Mouse (Mus musculus) gastrocnemius, adult 2 months (tissue): Measurements from ENCODE around the gene Tradd. TPM values are rescaled to one million over a fixed set of nuclear protein-coding genes. Genes with fewer than 3 reads are reported as not detected.
"Not testable (repeated sequence)": the region's sequence is repeated elsewhere in the genome, so short reads cannot be mapped to it uniquely, and the experiment has no call there.

Experiments used
- DNase-seq: peaks from one replicate; pipeline ENCODE4 v3.0.0; 2022
- H3K27ac ChIP-seq: fragments of 200-600 bp; 2 replicates; pipeline ENCODE4 v1.8.1; 2022; ENCODE audit warnings: mild to moderate bottlenecking
- H3K4me3 ChIP-seq: fragments of 200-600 bp; 2 replicates; pipeline ENCODE4 v1.8.1; 2022; ENCODE audit warnings: mild to moderate bottlenecking, moderate library complexity
- CTCF ChIP-seq: fragments of 200-600 bp; IDR thresholded peaks from 2 replicates; pipeline ENCODE4 v1.8.1; 2022; ENCODE audit warnings: antibody characterized with exemption, mild to moderate bottlenecking, moderate library complexity
- intact Hi-C: fragments of 180-260 bp; cut with DNase I; formaldehyde crosslinking; loops from one replicate; pipeline ENCODE4 v1.15.1; 2025
- total RNA-seq, 2 experiments: library from RNA; stranded (reverse); gene quantifications; 2 replicates each; pipeline ENCODE4 v1.2.3; 2021

Gene Tradd
- total RNA-seq, 2 experiments from 2014 or later = 2.4 to 2.9 TPM

DNA sequence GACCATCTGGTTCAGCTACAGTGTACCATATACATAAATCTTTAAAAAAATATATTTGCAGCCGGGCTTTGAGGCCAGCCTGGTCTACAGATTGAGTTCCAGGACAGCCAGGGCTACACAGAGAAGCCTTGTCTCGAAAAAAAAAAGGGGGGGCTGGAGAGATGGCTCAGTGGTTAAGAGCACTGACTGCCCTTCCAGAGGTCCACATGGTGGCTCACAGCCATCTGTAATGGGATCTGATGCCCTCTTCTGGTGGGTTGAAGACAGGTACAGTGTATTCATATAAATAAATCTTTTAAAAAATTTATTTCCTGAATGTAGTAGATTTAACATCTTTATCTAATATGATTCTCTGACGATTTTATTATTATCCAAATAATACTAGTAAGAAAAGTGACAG, 27.4 kb upstream of the Tradd start:
- DNase-seq, intact Hi-C loops, H3K27ac ChIP-seq, H3K4me3 ChIP-seq: not testable (repeated sequence)
- peak; percentile 20; the same call in 1 of the 2 replicates for TF ChIP-seq CTCF

DNA sequence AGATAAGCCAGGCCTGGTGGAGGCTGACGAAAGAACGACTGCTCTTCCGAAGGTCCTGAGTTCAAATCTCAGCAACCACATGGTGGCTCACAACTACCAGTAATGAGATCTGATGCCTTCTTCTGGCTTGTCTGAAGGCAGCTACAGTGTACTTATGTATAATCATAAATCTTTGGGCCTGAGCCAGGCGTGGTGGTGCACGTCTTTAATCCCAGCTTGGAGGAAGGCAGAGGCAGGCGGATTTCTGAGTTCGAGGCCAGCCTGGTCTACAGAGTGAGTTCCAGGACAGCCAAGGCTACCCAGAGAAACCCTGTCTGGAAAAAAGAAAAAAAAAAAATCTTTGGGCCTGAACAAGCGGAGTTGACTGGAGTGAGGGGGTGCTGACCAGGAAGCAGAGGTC, 27.0 kb upstream of the Tradd start:
- H3K4me3 ChIP-seq, H3K27ac ChIP-seq, intact Hi-C loops, DNase-seq: not testable (repeated sequence)

GRCm38 (mm10) chr8:105290554-105291314, 26.3 kb upstream of the Tradd start:
- no peak overlapping the region for H3K27ac ChIP-seq
- intact Hi-C loops = no loop called here
- TF ChIP-seq CTCF = peak; percentile 99
- peak overlapping the region; percentile 78 for H3K4me3 ChIP-seq
- DNase-seq = peak; percentile 93

DNA sequence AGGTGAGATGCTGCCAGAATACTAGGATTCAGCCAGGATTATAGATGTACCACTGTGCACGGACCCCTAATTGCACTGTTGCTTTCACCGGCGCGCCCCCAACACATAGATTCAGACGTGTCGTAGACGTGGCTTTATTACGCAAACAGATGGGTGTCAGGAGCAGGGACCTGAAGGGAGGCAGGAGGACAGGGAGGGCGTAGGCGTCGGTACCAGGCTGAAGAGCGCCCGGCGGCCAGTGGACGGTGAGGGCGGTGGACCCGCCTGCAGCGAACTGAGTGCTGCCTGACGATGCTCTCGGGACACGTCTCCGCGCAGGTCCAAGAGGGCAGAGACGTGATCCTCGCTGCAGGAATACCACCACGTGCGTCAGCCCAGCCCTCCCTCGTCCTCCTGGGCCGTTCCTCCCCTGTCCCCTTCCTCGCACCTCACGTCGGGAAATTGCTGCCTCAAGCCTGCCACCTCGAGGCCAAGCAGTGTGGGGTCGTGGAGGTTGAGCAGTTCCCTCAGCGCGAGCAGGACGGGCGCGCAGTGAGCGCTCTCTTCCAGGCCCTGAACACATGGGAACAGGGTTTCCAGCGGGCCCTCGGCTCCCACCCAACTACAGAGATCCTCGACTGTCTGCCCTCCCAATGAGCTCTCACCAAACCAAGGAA, 25.5 kb upstream of the Tradd start, which contains the start of gene 4931428F04Rik:
Gene 4931428F04Rik, minus strand, starts transcription at position 60 of the 656 bp plus-strand sequence.
- H3K4me3 ChIP-seq = peak within 1 kb of the TSS; percentile 78
- TF ChIP-seq CTCF = peak; percentile 43
- peak within 1 kb of the TSS; percentile 78 for H3K27ac ChIP-seq
- intact Hi-C loops = no loop called here
- DNase-seq = peak; percentile 64

DNA sequence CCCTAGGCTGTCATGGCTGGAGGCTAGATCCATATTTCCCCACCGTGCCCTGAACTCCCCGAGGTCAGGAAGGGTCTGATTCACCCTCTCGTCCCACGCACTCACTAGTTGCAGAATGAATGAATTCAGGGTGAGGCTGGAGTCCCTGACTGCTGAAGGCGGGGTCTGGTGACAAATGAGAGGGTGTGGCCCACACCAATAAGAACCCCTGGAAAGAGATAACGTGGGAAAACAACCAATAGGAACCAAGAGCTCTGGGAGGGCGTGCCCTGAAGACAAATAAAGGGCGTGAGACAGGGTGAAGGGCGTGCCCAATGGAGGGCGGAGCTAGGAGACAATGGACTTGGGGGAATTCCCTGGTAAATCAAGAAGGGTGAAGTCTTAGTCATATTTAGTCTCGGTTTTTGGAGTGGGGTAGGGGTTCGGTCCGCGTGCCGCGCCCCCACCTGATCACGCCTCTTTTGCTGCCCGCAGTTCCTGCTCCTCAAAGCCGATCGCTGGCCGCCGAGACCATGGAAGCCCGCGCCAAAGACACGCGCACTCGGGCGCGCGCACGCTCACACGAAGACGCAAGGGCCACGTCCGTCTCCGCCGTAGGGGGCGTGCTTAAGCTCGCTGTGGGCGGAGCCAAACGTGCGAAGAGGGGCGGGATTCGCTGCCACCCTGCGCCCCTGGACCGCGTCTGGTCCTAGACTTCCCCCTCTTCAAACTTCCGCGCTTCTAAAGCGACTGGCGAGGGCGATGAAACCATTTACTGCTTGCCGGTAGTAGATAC, 24.7 kb upstream of the Tradd start:
- DNase-seq = peak; percentile 94
- peak; percentile 23; the same call in 1 of the 2 replicates for TF ChIP-seq CTCF
- intact Hi-C loops = no loop called here
- Histone ChIP-seq H3K4me3 (peak overlapping the region; percentile 78), H3K27ac (peak overlapping the region; percentile 78)

DNA sequence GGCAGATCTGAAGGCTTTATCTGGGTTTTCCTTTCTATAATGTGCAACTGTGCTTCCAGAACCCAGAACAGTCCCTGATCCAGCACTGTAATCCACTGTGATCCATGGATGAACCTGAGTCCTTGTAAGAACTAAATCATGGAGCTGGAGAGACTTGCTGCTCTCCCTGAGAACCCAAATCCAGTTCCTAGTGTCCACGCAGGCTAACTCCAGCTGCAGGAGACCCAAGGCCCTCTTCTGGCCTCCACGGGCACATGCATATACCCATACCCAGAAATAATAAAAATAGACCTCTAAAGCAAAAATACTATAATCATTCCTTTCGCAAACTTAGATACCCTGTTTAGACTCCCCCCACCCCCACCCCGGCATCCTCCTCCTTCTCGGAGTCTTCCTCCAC, 23.8 kb upstream of the Tradd start:
- Histone ChIP-seq H3K4me3 (no peak overlapping the region), H3K27ac (no peak overlapping the region)
- intact Hi-C loops = no loop called here
- TF ChIP-seq CTCF = no peak
- DNase-seq = peak; percentile 9

DNA sequence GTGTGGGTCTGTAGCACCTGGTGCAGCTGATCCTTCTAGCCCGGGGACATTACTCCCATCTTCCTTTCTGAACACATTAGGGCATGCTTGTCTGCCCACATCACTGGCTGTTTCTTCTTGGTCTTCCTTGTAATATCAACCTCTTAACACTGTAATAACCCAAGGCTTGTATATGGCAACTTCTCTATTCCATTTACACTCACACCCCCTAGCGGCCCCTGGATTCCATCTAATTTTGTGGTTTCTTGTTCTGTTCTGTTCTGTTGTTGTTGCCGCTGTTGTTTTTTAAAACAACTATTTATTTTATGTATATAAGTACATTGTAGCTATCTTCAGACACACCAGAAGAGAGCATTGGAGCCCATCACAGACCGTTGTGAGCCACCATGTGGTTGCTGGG, 22.5 kb upstream of the Tradd start:
- no peak for DNase-seq
- intact Hi-C loops = no loop called here
- TF ChIP-seq CTCF = no peak
- Histone ChIP-seq H3K4me3 (no peak overlapping the region), H3K27ac (no peak overlapping the region)

GRCm38 (mm10) chr8:105285514-105285913, 21.1 kb upstream of the Tradd start:
- Histone ChIP-seq H3K27ac (no peak overlapping the region), H3K4me3 (no peak overlapping the region)
- DNase-seq = peak; percentile 22
- intact Hi-C loops = no loop called here
- TF ChIP-seq CTCF = no peak

GRCm38 (mm10) chr8:105283074-105283473, 18.7 kb upstream of the Tradd start:
- intact Hi-C loops = no loop called here
- peak overlapping the region; percentile 54 for H3K4me3 ChIP-seq
- peak; percentile 84 for DNase-seq
- H3K27ac ChIP-seq = no peak overlapping the region
- peak; percentile 76 for TF ChIP-seq CTCF

- DNase-seq = no peak
- no peak for TF ChIP-seq CTCF
- intact Hi-C loops = no loop called here
- Histone ChIP-seq H3K27ac (no peak overlapping the region), H3K4me3 (no peak overlapping the region)
Measured at GRCm38 (mm10) chr8:105282239-105282638, 17.8 kb upstream of the Tradd start.

DNA sequence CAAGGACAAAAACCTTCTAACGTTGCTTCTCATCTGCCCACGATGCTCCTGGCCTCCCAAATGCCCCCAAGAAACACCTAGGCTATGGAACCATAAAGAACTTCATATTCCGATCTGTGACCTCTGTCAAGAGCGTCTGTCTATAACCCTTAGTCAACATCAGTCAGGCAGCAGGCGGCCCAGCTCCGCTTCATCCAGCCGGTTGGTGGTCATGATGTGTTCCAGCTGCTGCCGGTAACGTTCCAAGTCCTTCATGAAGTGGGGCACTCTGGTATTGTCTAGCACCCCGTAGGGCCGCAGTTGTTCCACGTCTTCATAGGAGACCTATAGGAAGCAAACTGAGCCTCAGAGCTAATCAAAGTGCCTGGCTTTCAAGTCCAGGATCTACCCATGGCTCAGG, 17.4 kb upstream of the Tradd start:
- Histone ChIP-seq H3K4me3 (no peak overlapping the region), H3K27ac (no peak overlapping the region)
- intact Hi-C loops = no loop called here
- no peak for DNase-seq
- no peak for TF ChIP-seq CTCF

- Histone ChIP-seq H3K27ac (no peak overlapping the region), H3K4me3 (no peak overlapping the region)
- no peak for DNase-seq
- no peak for TF ChIP-seq CTCF
- intact Hi-C loops = no loop called here
Measured at GRCm38 (mm10) chr8:105280567-105280966, 16.2 kb upstream of the Tradd start.

DNA sequence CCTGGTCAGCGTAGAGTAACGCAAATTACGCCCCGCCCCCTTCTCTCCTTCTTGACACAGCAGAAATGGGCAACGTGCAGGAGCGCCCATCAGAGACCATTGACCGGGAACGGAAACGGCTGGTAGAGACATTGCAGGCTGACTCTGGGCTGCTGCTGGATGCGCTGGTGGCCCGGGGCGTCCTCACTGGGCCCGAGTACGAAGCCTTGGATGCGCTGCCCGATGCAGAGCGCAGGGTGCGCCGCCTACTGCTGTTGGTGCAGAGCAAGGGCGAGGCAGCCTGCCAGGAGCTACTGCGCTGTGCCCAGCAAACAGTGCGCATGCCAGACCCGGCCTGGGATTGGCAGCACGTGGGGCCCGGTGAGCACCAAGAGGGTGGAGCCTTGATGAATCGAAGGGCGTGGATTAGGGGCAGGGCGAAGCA, 14.5 kb upstream of the Tradd start:
- Histone ChIP-seq H3K27ac (peak overlapping the region; percentile 80), H3K4me3 (peak overlapping the region; percentile 63)
- peak; percentile 95 for DNase-seq
- peak; percentile 44 for TF ChIP-seq CTCF
- intact Hi-C loops = loop anchor here (10.0 kb wide), 1 partner anchor 624 kb away; no protein-coding TSS in a partner anchor
